Mouse (Mus musculus): ENCODE results near the gene Arhgap5.
A peak's percentile ranks its signal among the peaks of the same experiment; 100 is the strongest.
"Not testable (repeated sequence)": the region's sequence is repeated elsewhere in the genome, so short reads cannot be mapped to it uniquely, and the experiment has no call there.

Gene Arhgap5

GRCm38 (mm10) chr12:52541294-52541693 is 37.5 kb downstream of the Arhgap5 start:
- DNase-seq (ENCODE audit: low spot score in 2 of 2) = no peak

GRCm38 (mm10) chr12:52544532-52544931 is 40.8 kb downstream of the Arhgap5 start:
- no peak for DNase-seq (ENCODE audit: low spot score in 2 of 2)

- no peak for DNase-seq (ENCODE audit: low spot score in 2 of 2)
These were observed 48.3 kb downstream of the Arhgap5 start for GRCm38 (mm10) chr12:52552085-52552484.

GRCm38 (mm10) chr12:52555188-52555876 is 51.6 kb downstream of the Arhgap5 start:
- DNase-seq (ENCODE audit: low spot score in 2 of 2) = no peak

- no peak for DNase-seq (ENCODE audit: low spot score in 2 of 2)
These were observed 61.9 kb downstream of the Arhgap5 start for GRCm38 (mm10) chr12:52565654-52566053.

GRCm38 (mm10) chr12:52573371-52573770 is 69.6 kb downstream of the Arhgap5 start:
- no peak for DNase-seq (ENCODE audit: low spot score in 2 of 2)

- DNase-seq (ENCODE audit: low spot score in 2 of 2) = not testable (repeated sequence)
These were observed 82.7 kb downstream of the Arhgap5 start for GRCm38 (mm10) chr12:52586466-52586865.

- no peak for DNase-seq (ENCODE audit: low spot score in 2 of 2)
These were observed 83.8 kb downstream of the Arhgap5 start for GRCm38 (mm10) chr12:52587473-52588010.

- no peak for DNase-seq (ENCODE audit: low spot score in 2 of 2)
These were observed 91.8 kb downstream of the Arhgap5 start for GRCm38 (mm10) chr12:52595389-52596185.

- DNase-seq (ENCODE audit: low spot score in 2 of 2) = no peak
These were observed 98.7 kb downstream of the Arhgap5 start for GRCm38 (mm10) chr12:52602471-52602870.

GRCm38 (mm10) chr12:52602883-52603694 is 99.3 kb downstream of the Arhgap5 start:
- DNase-seq (ENCODE audit: low spot score in 2 of 2) = peak; percentile 77 to 78

- DNase-seq (ENCODE audit: low spot score in 2 of 2) = peak in 1 of 2 experiments; percentile 51
These were observed 100.0 kb downstream of the Arhgap5 start for GRCm38 (mm10) chr12:52603695-52604255.

GRCm38 (mm10) chr12:52604256-52604991 is 100.7 kb downstream of the Arhgap5 start:
- peak; percentile 90 to 94 for DNase-seq (ENCODE audit: low spot score in 2 of 2)

- DNase-seq (ENCODE audit: low spot score in 2 of 2) = no peak
These were observed 101.3 kb downstream of the Arhgap5 start for GRCm38 (mm10) chr12:52604992-52605652.

GRCm38 (mm10) chr12:52607411-52607810 is 103.6 kb downstream of the Arhgap5 start:
- DNase-seq (ENCODE audit: low spot score in 2 of 2) = no peak

- no peak for DNase-seq (ENCODE audit: low spot score in 2 of 2)
These were observed 111.9 kb downstream of the Arhgap5 start for GRCm38 (mm10) chr12:52615703-52616102.

- no peak for DNase-seq (ENCODE audit: low spot score in 2 of 2)
These were observed 114.8 kb downstream of the Arhgap5 start for GRCm38 (mm10) chr12:52618418-52619040.

- no peak for DNase-seq (ENCODE audit: low spot score in 2 of 2)
These were observed 115.9 kb downstream of the Arhgap5 start for GRCm38 (mm10) chr12:52619644-52620043.

Measured in urinary bladder, postnatal 36 days (tissue).